Mouse (Mus musculus) C2C12 (cell line): ENCODE measurements around the gene Rab28.

ENCODE experiments used
- CEBPB ChIP-seq: IDR thresholded peaks from one replicate; pipeline ENCODE4 v1.6.1; 2011; ENCODE audit warnings: low read depth, mild to moderate bottlenecking, control low read depth, moderate library complexity
- CTCF ChIP-seq: IDR thresholded peaks from one replicate; pipeline ENCODE4 v1.5.1; 2011; ENCODE audit not compliant: control insufficient read depth, insufficient read depth, insufficient read length
- MAX ChIP-seq: IDR thresholded peaks from one replicate; pipeline ENCODE4 v1.6.1; 2011; ENCODE audit warnings: mild to moderate bottlenecking, control low read depth
- USF1 ChIP-seq: IDR thresholded peaks from one replicate; pipeline ENCODE4 v1.6.1; 2011; ENCODE audit warnings: low read depth, mild to moderate bottlenecking, control low read depth, moderate library complexity

DNA sequence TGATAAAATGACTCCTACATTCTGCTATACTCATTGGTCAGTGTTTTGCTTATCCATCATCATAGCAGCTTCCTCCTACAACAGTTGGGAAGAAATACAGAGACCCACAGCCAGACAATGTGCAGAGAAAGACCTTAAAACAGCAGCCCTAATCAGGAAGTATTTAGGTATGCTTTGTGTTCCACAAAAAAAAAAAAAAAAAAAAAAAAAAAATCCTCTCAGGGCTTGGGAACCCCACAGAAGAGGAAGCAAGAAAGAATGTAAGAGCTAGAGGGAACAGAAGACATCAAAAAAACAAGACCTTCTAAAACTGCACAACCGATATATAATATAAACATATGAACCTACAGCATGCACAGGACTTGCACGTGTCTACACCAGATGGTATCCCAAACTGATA is 24.0 kb downstream of the Rab28 start:
- no peak for TF ChIP-seq CTCF
- TF ChIP-seq USF1 = no peak
- TF ChIP-seq CEBPB = no peak
- no peak for TF ChIP-seq MAX
